Mouse (Mus musculus): ENCODE data around the gene Actl6a.
"Not testable (repeated sequence)": the region's sequence is repeated elsewhere in the genome, so short reads cannot be mapped to it uniquely, and the experiment has no call there.

Actl6a gene

DNA sequence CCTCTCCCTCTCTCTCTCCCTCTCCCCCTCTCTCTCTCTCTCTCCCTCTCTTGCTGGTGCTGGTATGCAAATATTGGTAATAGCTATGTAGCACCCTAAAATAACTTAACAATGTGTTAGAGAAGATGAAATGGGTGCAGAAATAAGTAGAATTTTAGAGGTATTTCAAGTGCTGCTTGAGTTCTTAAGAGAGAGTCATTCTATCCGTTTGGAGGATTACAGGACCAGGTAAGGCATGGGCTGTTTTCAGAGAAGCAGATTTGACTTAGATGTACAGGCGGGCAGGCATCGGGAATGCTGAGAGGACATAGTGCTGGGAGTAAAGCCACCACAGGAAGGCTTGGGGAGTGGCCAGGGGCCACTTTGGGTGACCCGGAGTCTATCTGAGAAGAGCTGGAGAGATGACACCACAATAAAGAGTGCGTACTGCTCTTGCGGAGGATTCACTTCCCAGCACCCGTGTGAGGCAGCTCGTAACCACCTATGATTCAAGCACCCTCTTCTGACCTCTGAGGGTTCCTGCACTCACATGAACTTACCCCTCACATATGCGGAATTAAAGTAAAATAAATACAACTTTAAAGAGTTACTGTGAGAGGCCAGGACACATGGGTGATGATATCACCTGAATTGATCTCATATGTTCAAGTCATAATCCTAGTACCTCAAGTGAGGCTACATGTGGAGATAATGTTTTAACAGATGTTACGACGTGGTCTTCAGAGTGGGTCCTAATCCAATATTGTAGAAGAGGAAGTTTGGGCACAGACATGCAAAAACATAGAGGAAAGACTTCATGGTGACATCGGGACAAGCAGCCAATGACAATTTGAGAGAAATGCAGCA, 11.1 kb upstream of the Actl6a start:
- DNase-seq, result no peak

DNA sequence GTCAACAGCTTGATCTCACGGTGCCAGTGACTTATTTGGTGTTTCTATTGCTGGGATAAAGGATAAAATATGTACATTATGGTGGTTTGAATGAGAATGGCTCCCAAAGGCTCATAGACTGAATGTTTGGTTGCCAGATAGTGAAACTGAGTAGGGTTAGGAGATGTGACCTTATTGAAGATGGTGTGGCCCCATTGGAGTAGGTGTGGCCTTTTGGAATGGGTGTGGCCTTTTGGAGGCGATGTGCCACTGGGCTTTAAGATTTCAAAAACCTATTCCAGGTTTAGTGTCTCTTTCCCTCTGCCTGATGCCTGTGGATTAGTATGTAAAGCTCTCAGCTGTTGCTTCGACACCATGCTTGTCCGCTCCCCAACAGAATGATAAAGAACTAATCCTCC, 10.5 kb upstream of the Actl6a start:
- no peak for DNase-seq

DNA sequence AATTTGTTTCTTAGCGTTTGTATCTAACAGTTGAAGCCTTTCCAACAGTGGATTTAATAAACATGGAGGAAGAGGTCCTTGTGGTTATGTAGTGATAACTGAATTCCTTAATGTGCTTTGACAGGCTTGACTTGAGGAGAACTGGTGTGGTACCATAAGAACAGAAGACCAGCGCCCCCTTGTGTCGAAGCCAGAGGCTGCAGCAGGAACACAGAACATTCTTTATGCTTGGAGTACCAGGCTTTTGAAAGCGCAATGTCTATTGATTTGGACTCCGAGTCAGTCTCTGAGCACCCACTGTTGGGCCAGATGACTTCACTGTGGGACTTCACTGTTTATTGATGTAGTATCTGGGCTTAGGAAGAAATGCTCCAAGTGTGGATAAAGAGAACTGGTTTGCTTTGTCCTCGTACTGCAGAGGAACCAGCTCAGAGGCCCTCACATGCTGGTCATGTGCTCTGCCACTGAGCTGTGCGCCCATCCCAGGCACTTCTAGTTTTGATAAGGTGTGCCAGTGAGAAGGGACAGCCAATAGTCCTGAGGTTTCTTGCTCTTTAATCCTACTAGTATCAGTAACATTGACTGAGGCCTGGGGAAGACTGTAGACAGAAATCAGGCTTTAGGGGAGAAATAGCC, 7.8 kb upstream of the Actl6a start:
- DNase-seq, result peak; percentile 85 to 90

DNA sequence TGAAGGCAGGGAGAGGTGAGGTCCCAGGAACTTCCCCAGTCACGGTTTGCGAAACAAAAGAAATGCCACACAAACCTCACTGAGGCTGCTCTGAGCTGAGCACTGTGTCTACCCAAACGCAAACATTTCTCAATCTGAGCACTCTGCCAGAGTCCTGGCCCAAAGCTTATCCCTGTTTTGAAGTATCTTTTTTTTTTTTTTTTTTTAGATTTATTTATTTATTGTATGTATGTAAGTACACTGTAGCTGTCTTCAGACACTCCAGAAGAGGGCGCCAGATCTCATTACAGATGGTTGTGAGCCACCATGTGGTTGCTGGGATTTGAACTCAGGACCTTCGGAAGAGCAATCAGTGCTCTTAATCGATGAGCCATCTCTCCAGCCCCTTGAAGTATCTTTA, 2.1 kb upstream of the Actl6a start:
- not testable (repeated sequence) for DNase-seq

DNA sequence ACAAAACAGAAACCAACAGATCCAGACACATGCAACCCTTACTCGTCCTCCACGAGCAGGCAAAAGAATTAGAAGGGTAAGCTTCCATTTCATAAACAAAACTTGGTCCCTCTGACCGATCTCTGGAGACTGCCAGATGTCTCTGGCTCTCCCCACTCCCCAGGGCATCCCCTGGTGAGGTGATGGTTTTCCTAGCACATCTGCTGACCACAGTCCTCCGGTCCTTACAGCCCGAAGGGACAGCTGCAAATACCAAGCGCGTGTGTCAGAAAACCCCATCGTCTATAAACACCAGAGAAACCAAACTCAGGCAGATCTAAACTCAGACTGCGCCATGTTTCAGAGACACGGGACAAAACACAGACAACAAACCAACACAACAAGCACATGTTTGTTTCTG, 1.5 kb upstream of the Actl6a start:
- not testable (repeated sequence) for DNase-seq

DNA sequence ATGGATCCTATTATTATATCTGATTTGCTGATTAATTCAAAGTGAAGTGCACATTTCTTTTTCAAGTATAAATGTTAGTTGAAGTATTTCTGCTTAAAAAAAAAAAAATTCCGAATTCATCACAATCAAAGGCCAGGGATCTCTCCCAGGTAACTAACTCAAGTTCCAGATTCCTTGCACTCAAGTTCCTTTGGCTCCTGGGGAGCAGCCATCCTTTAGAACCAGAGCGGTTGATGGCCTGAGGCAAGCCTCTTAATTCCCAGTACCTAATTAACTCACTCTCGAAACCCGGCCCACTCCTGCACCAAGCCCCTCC, 1.9 kb downstream of the Actl6a start:
- DNase-seq, result no peak

DNA sequence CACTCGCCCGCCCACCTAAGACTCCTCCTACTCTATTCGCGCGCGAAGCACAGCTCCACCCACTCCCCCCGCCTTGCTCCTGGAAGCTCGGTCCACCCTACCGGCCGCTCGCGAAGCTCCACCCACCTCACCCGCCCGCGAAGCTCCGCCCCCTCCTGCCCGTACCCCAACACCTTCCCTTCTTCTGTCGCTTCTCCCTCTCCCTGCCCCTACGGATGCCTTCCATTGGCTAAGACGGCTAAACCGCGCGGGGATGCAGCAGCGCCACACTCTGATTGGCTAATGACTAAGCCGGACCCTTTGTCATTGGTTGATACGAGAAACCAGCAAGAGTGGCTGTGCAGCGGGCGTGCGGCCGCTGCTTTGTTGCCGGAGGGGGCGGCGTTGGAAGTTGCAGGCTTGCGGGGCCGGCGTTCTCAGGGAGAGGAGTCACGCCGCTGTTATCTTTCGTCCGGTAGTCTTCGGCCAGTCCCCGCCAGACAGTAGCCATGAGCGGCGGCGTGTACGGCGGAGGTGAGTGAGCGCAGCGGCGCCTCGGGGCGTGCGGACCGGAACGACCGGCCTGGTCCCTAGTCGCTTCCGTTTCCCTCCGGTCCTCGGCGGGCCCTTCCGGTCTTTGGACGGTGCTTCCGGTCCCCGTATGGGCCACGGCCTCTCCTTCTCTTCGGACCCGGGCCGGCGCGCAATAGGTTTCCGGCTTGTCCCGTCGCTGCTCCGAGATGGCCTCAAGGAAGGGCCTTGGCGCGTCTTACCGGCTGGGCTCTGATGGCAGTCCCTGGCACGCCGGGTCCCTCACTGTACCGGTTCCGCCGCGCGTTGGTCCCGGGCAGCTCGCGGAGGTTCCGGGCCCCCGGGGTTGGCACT, 2.5 kb downstream of the Actl6a start:
- peak; percentile 98 to 99 for DNase-seq

DNA sequence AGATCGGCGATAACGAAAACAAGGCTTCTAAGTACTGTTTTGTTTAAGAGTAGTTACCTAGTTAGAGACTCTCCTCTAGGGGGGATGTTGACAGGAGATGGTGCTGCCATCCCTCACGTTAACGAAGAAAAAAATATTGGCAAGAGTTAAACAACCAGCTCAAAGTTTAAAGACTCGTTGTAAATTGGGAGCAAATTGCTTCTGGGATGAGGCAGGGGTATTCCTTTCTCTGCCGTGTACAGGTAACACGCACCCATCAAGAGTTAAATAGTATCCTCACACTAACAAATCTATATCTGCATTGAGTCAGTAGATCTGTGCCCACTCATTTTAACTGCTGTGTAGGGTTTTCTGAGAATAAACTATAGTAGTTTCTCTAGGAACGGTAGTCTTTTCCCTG, 3.3 kb downstream of the Actl6a start:
- DNase-seq, result no peak

DNA sequence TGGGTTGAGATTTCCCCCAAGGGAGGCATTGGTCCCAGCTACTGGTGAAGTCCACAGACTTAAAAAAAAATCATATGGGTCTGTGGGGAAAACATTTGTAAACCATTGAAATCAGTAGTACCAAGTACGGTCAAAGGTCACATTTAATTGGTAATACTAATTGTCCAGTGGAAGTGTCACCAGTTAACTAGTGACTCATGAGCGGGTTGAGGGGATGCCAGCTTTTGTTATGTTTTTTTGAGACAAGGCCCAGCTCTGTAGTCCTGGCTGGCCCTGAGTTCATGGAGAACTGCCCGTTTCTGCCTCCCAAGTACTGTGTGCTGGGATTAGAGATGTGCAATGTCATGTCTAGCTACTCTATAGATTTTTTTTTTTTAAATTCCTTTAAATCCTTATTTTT, 7.6 kb downstream of the Actl6a start:
- DNase-seq, result no peak

DNA sequence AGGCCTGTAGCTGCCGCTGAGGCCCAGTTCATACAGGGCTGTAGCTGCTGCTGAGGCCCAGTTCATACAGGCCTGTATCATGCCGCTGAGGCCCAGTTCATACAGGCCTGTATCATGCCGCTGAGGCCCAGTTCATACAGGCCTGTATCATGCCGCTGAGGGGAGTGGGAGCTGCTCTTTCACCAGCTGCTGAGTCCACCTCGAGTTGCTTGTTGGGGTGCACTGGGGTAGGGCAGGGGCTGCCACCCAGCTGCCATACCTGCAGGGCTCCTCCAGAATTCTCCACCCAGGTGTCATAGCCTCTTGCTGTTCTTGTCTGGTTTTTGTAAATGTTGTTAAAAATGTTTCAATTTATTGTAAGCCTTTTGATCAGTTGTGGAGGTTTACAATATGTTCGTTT, 11.3 kb downstream of the Actl6a start:
- DNase-seq, result not testable (repeated sequence)

DNA sequence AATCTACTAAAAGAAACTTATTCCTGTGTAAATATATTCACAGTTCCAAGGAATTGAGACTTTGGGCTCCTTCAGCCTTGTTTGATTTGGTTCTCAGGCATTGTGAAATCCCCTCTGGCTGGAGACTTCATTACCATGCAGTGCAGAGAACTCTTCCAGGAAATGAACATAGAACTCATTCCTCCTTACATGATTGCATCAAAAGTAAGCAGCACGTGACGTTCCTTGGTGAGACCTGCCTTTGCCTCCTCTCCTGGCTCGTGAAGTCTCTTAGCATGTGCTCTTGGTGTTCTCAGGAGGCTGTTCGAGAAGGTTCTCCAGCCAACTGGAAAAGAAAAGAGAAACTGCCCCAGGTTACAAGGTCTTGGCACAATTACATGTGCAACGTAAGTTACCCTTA, 12.2 kb downstream of the Actl6a start:
- peak; percentile 27 to 63 for DNase-seq

DNA sequence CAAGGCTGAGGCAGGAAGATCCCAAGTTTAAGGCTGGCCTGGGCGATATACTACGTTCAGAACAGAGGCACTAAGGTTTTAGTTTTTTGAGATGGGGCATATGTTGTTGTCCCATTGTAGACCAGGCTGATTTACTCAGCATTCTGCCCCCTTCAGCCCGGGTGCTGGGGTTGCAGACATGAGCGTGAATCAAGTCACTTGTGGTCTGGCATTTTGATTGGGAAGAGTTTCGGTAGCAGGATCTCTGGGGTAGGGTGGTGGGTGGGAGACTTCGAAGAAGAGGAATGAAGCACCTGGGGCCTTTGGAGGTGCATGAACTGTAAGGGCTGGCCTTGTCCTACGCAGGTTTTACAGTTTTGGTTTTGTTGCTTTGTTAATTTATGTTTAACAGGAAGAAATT, 18.1 kb downstream of the Actl6a start:
- DNase-seq, result no peak

DNA sequence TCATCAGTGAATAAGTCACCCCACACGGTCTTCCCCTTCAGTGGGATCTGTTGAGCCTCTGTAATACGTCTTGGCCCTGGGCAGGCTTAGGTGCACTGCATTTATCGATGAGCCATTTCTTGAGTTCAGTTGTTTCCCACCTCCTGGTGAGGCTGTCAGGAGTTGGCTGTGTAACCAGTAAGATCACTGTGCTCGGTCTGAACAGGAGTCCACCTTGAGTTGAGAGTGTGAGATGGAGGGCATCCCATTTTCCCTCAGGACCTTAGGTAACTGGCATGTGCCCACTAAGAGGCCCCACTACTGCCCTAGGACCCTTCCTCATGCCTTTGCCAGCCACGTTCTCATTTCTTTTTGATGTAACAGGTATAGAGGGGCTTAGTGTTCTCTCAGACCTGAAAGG, 19.9 kb downstream of the Actl6a start:
- no peak for DNase-seq

DNA sequence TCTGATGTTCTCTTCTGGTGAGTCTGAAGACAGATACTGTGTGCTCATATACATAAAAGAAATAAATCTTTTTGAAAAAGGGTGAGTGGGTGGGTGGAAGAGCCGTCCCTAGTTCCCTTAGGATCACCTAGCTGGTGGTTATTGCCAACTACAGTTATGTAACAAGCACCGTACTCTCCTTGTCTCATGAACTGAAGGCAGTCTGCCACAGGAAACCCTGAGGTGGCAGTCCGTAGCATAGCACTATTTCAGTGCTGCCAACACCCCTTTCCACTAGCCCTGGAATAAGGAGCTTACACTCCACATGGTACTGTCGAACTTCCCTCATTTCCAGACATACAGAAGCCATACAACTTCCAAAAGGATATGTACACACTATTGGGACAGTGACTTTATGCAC, 21.8 kb downstream of the Actl6a start:
- DNase-seq, result no peak

DNA sequence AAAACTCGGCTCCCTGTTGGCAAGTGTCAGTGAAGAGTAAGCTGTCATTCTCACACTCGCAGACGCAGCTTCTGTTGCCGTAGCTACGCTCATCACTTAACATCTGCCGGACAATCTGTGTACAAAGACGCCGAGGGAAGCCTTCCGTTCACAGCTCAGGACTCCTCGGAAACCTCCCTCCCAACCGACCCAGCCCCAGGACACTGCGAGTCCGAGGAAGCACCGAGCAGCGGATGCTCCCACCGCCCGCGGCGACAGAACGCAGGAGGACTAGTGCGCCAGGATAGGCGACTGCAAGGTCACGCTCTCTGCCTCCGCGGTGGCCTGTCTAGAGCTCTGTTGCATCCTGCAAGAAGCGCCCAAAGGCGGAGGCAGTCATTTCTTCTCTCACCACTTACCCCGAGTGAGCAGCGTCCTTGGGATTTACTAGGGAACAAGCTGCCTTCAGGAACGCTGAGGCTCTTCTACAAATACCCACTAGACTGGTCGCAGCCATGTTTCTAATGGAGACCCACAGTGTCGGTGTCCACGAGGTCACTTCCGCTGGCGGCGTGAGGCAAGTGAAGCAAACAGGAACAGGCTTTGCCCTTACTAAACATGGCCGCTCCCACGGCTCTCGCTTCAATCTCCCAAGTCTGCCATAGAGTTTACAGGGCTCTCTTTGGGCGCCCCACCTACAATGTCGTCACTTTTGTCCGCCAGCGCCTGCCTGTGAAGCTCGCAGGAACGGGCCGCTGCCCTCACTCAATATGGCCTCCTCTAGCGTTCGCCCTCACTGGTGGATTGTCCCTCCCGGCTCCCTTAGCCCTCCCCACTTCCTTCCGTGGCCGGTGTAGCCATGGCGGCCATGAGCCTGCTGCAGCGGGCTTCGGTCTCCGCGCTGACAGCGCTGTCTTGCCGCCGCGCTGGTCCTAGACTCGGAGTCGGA, 30.4 kb downstream of the Actl6a start, which contains the start of gene Ndufb5:
Gene Ndufb5, plus strand, starts transcription at position 747 of the 928 bp plus-strand sequence.
- peak; percentile 98 to 99 for DNase-seq

DNA sequence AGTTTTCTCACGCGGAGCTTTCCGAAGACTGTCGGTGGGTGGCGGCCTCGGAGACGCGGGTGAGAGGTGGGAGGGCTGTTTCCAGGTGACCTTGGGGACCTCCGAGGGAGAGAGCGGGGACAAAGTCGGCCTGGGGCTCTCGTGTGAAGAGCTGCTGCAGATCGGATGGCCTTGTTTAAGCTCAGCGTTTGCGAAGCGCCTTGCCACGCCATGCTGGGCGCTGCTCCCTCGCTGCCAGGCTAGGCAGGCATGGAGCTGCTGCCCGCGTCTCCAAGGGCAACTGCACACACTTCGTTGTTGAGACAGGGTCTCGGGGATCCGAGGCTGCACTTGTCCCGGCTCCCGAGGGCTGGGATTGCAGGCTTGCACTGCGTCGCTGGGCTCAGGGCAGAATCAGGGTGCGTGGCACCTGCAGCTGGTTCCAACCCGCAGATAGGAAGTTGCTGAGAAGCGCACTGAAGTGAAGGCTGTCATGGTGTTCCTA, 31.1 kb downstream of the Actl6a start, which contains the start of gene Mrpl47:
Gene Mrpl47, minus strand, starts transcription at position 434 of the 484 bp plus-strand sequence.
- DNase-seq, result no peak

DNA sequence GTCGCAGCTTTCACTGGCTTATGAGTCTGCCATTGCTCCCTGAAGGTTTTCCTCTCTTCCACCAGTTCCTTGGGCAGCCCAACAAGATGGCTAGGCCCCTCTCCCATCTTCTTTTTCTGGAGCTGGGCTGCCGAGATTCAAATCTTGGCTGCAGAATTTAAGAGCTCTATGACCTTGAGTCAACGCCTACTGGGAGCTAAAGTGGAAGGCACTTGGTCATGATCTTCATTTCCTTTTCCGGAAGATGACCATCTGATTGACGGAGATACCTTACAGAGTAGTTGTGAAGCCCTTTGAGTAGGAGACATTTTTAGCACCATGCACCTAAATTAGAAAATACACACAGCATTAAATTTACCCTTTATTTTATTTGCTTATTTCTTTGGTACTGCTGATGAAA, 32.5 kb downstream of the Actl6a start:
- no peak for DNase-seq

DNA sequence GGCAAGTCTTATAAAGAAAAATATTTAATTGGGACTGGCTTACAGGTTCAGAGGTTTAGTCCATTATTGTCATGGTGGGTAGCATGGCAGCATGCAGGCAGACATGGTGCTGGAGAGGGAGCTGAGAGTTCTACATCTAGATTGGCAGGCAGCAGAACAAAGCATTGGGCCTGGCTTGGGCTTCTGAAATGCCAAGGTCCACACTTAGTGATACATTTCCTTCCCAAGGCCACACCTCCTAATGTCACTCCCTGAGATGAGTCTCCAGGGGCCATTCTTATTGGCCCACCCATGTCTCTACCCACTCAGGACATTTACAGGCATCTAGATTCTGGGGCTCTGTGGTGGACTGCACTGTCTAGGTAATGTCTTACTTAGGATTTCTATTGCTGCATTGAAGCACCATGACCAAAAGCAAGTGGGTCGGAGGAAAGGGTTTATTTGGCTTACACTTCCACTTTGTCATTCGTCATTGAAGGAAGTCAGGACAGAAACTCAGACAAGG, 36.2 kb downstream of the Actl6a start:
- DNase-seq, result no peak

DNA sequence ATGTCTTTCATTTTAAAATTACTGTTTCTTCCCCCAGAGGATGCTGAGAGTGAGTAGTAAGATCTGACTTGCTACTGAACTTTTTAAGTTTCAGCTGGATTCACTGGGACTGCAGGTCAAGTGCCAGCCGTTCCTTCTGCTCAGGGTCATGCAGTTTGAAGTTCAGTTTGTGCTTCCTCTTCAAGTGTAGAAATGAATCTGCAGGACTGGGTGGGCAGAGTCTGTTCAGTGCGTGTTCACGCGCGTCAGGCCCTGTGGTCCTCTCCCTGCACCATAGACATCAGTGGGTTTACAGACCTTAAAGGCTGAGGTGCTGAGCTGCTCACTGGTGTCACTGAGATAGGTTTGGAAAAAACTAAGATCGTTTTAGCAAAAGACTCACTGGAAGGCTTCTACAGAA, 38.9 kb downstream of the Actl6a start:
- no peak for DNase-seq

DNA sequence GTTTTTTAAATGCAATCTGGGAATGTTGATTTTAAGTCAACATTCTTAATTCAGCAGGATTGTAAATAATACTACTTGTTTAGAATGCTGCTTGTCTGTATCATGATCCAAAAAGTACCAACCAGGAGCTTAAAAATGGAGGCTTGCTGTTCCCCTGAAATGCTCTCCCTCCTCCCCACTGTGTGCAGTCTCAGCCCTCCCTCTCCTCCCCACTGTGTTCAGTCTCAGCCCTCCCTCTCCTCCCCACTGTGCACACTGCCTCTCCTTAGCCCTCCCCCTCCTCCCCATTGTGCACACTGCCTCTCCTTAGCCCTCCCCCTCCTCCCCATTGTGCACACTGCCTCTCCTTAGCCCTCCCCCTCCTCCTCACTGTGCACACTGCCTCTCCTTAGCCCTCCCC, 39.3 kb downstream of the Actl6a start:
- DNase-seq, result not testable (repeated sequence)

DNA sequence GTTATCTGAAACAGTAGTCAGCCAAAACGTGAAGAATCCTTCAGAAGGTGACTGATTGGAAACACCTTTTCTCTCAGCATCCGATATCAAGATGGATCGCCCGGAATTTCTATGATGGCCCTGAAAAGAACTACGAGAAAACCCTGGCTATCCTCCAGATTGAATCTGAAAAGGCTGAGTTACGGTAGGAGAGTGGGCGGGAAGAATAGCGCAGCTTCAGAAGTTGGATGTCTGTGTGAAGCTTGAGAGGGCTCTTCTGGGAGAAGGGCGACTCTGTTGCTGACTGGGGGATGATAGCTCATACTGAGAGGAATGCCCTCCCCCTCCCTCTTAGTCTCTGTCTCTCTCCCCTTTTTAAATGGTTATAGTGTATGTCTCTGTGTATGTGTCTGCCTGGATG, 42.3 kb downstream of the Actl6a start:
- DNase-seq, result no peak
